Mouse (Mus musculus): ENCODE data around the gene Wnt3a. TPM values are rescaled to one million over a fixed set of nuclear protein-coding genes. Genes with fewer than 3 reads are reported as not detected.

Gene Wnt3a
- polyA plus RNA-seq, 1 experiment, result not detected

DNA sequence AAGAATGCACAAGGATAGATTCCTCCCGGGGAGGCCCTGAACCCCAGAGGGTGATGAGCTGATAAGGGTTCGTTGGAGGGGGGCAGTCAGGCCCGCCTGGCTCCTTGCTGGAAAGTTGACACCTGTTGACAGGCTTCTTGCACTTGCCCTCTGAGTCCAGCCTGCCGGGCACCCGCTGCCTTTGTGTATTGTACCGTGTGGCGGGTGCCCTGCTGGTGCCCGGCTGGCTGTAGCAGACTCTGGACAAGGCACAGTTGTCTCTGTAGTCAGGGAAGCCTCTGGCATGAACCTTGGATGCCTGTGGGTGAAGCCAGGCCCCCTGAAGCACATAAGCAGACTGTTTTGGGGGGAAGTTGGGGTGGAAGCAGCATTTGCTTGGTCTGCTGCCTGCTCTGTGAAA, 21.9 kb upstream of the Wnt3a start:
- TF ChIP-seq CTCF (IDR thresholded peaks at IDR 0.05; ENCODE audit: control insufficient read depth, insufficient read depth, low read length), result no peak
- TF ChIP-seq POLR2A (IDR thresholded peaks at IDR 0.05; ENCODE audit: borderline replicate concordance, control insufficient read depth, low read depth, low read length), result no peak
- WGBS, result 63% methylated on average over 8 of the region's 8 CpGs
- Histone ChIP-seq H3K27ac (ENCODE audit: control insufficient read depth, insufficient read depth, low read depth, low read length, poor library complexity) (no peak overlapping the region), H3K4me1 (ENCODE audit: control insufficient read depth, insufficient read depth, low read length) (no peaks in the 10 kb centered on the region), H3K4me3 (replicated peaks; ENCODE audit: control insufficient read depth, low read depth, low read length) (no peak overlapping the region)

DNA sequence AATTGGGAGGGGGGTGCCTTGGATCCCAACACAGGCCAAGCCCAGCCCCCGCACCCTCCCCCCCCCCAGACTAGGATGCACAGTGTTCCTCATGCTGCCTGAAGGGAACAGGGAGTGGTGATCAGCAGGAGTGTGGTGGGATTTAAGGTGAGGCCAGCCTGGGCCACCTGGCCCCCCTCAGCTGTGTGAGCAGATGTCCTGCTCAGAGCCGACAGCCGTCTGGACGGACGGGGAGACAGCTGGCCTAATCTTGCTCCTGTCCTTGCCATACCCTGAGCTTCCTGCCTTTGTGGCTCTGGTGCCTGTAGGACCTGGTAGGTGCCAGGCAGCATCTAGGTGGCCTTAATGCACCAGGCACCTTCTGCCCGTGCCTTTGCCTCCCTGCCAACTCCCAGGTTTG, 21.5 kb upstream of the Wnt3a start:
- TF ChIP-seq POLR2A (IDR thresholded peaks at IDR 0.05; ENCODE audit: borderline replicate concordance, control insufficient read depth, low read depth, low read length) (no peak), CTCF (IDR thresholded peaks at IDR 0.05; ENCODE audit: control insufficient read depth, insufficient read depth, low read length) (no peak)
- 68% methylated on average over 6 of the region's 6 CpGs for WGBS
- H3K27ac ChIP-seq (ENCODE audit: control insufficient read depth, insufficient read depth, low read depth, low read length, poor library complexity), result no peak overlapping the region

DNA sequence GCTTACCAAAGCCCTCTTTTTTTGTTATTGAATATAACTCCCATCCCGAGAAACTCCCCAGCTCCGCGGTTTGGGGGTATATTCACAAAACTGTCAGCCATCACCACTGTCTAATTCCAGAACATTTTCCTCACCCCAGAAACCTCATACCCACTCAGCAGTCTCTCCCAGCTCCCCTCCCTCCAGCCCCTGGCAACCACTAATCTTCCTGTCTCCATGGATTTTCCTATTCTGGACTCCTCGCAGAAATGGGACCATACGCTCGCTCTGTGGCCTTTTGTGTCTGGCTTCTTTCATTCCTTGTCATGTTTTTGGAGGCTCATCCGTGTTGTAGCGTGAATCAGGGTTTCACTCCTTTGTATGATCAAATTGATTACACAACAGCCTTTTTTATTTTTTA, 19.4 kb upstream of the Wnt3a start:
- Histone ChIP-seq H3K4me1 (ENCODE audit: control insufficient read depth, insufficient read depth, low read length) (no peaks in the 10 kb centered on the region), H3K4me3 (replicated peaks; ENCODE audit: control insufficient read depth, low read depth, low read length) (no peak overlapping the region), H3K27ac (ENCODE audit: control insufficient read depth, insufficient read depth, low read depth, low read length, poor library complexity) (no peak overlapping the region)
- no peak for TF ChIP-seq POLR2A (IDR thresholded peaks at IDR 0.05; ENCODE audit: borderline replicate concordance, control insufficient read depth, low read depth, low read length)
- 81% methylated on average over 8 of the region's 8 CpGs for WGBS

More for the DNA sequence above, 21.5 kb upstream of the Wnt3a start:
- Histone ChIP-seq H3K4me1 (ENCODE audit: control insufficient read depth, insufficient read depth, low read length) (no peaks in the 10 kb centered on the region), H3K4me3 (replicated peaks; ENCODE audit: control insufficient read depth, low read depth, low read length) (no peak overlapping the region)

DNA sequence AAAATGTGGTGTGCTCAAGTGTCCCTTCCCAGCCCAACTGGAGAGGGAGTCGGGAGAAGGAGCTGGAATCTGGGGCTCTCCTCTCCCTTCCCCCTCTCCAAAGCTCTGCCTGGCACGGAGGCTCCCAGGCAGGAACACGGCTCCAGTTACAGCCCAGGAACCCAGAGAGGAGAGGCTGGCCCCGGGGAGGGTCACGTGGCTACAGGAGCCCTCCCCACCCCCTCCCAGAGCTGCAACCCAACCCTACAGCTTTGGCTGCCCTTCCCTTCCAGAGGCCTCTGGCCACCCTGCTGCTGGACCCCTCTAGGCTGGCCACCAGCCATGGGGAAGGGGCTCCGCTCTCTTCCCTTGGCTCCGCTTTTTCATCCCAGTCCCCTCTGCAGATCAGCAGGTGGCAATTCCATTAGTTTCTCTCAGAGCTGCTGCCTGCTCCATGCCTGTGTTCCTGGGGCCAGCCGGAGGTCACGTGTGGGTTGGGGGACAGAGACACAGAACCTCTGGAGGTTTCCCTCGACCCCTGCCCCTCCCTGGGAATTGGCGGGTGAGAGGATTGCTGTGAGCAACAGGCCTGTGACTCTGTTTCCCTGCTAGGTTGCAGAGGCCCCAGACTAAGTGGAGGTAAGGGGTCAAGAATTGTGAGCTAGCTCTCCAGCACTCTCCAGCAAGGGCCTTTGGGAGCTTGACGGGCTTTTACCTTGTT, 18.7 kb upstream of the Wnt3a start:
- Histone ChIP-seq H3K4me1 (ENCODE audit: control insufficient read depth, insufficient read depth, low read length) (no peaks in the 10 kb centered on the region), H3K4me3 (replicated peaks; ENCODE audit: control insufficient read depth, low read depth, low read length) (no peak overlapping the region), H3K27ac (ENCODE audit: control insufficient read depth, insufficient read depth, low read depth, low read length, poor library complexity) (no peak overlapping the region)
- TF ChIP-seq CTCF (IDR thresholded peaks at IDR 0.05; ENCODE audit: control insufficient read depth, insufficient read depth, low read length) (no peak), POLR2A (IDR thresholded peaks at IDR 0.05; ENCODE audit: borderline replicate concordance, control insufficient read depth, low read depth, low read length) (no peak)
- 71% methylated on average over 12 of the region's 12 CpGs for WGBS

DNA sequence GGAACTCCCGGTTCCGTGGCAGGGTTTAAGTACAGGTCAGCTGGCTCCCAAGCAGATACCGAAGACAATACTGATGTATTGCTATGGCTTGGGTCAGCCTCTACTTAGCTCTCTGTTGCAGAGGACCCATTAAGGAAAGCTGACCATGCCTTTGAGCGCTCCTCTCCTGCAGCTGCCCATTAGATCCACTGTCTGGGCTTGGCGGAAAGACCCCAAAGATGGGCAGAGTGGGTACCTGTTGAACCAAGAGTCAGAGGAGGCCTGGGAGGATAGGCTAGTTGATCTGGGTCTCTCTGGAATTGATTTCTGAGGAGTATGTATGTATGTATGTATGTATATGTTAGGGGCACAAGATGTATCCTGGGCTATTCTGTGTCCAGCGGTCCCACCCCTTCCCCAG, 18.1 kb upstream of the Wnt3a start:
- no peaks in the 10 kb centered on the region for H3K4me1 ChIP-seq (ENCODE audit: control insufficient read depth, insufficient read depth, low read length)
- TF ChIP-seq POLR2A (IDR thresholded peaks at IDR 0.05; ENCODE audit: borderline replicate concordance, control insufficient read depth, low read depth, low read length), result no peak
- no peak for TF ChIP-seq CTCF (IDR thresholded peaks at IDR 0.05; ENCODE audit: control insufficient read depth, insufficient read depth, low read length)
- no peak overlapping the region for H3K27ac ChIP-seq (ENCODE audit: control insufficient read depth, insufficient read depth, low read depth, low read length, poor library complexity)
- no peak overlapping the region for H3K4me3 ChIP-seq (replicated peaks; ENCODE audit: control insufficient read depth, low read depth, low read length)
- WGBS, result 81% methylated on average over 6 of the region's 6 CpGs

DNA sequence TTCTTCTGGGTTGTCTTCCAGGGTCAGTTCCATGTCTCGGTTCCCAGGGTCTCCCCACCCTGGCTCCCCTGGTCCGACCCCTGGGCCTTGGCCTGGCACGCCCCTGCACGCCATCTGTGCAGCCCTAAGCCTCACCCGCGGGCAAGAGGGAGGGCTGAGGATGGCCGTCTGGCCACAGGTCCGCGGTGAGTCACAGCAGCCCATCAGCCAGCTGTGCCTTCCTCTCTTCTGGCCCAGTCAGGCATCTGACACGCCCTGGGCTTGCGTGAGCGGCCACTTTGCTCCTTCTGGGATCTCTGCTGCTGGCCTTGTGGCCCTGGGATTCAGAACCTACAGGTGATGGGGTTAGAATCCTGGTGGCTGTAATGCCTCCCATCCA, 17.6 kb upstream of the Wnt3a start:
- H3K27ac ChIP-seq (ENCODE audit: control insufficient read depth, insufficient read depth, low read depth, low read length, poor library complexity), result no peak overlapping the region
- H3K4me1 ChIP-seq (ENCODE audit: control insufficient read depth, insufficient read depth, low read length), result no peaks in the 10 kb centered on the region
- TF ChIP-seq POLR2A (IDR thresholded peaks at IDR 0.05; ENCODE audit: borderline replicate concordance, control insufficient read depth, low read depth, low read length), result no peak; the same call in 1 of the 2 replicates
- no peak for TF ChIP-seq CTCF (IDR thresholded peaks at IDR 0.05; ENCODE audit: control insufficient read depth, insufficient read depth, low read length)
- WGBS, result 28% methylated on average over 12 of the region's 12 CpGs
- no peak overlapping the region for H3K4me3 ChIP-seq (replicated peaks; ENCODE audit: control insufficient read depth, low read depth, low read length)

DNA sequence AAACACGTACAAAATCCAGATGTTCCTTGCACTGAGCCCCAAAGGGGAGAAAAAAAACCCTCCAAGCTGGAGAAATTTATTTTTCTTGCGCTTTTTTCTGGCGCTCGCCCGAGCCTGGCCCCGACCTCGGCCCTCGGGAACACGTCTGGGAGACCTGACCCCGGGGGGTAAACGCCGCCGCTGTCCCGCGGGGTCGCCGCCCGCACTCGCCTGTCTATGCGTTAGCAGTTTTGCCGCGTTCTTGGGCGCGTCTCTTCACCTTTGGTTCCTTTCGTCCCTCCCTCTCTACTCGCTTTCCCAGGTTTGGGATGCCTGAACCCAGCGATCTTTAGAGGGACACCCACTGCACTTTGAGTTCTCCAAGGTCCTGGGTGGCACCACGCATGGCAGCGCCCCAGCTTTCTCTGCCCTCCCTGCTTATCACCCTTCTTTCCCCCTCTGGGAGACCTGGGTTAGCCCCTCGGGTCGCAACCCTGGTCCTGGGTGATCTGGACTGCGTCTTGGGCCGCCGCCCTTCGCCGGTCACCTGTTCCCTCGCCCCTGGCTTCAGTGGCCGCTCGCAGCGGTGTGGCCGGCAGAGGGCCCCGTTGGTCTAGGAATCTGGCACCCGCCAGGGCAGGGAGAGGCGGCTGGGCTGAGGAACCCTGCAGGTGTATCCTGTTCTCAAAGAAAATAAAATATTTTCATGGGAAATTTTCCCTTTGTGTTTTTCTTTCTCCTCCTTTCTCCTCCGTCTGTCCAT, 17.0 kb upstream of the Wnt3a start:
- TF ChIP-seq POLR2A (IDR thresholded peaks at IDR 0.05; ENCODE audit: borderline replicate concordance, control insufficient read depth, low read depth, low read length) (no peak), CTCF (IDR thresholded peaks at IDR 0.05; ENCODE audit: control insufficient read depth, insufficient read depth, low read length) (peak; percentile 44; the same call in 1 of the 2 replicates)
- no peaks in the 10 kb centered on the region for H3K4me1 ChIP-seq (ENCODE audit: control insufficient read depth, insufficient read depth, low read length)
- H3K27ac ChIP-seq (ENCODE audit: control insufficient read depth, insufficient read depth, low read depth, low read length, poor library complexity), result no peak overlapping the region
- 4% methylated on average over 45 of the region's 45 CpGs for WGBS
- no peak overlapping the region for H3K4me3 ChIP-seq (replicated peaks; ENCODE audit: control insufficient read depth, low read depth, low read length)

DNA sequence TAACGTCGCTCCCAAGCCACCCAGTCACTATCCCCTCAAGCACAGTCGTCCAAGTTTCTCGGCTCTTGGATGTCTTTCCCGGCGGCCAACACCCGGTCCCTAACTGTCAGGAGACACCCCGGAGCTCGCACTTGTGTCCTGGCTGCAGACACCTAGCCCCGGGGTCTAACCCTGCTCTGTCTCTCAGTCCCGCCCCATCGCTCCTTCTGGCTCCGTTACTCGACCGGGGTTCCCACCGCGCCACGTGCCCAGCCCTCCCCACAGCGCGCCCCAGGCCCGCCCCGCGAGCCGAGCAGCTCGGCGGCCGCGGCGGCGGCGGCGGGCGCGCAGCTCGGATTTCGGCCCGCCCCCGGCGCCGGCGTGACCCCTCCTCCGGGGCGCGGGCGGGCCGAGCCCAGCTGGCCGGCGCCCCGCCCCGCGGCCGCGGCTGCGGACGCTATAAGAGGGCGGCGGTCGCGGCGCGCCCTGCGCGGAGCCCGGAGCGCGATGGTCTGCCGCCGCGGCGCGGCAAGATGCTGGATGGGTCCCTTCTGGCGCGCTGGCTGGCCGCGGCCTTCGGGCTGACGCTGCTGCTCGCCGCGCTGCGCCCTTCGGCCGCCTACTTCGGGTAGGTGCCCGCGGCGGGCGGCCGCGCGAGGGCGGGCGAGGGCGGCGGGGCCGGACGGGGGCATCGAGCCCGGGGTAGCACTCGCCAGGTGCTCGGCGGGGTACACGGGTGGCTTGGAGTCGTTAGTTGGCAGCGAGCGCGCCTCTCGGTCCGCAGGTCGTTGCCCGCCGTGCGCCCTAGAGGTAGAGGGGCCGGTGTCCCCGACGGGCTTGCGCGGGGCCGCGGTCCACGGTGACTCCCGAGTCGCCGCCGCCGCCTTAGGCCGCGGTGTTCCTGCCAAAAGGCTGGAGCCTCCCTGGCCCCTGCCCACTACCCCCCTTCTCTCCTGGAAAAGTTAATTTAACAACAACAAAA, 16.2 kb upstream of the Wnt3a start, which contains the start of gene Wnt9a:
Wnt9a (plus strand) TSS at position 468 of the 961 bp plus-strand sequence.
- Histone ChIP-seq H3K27ac (ENCODE audit: control insufficient read depth, insufficient read depth, low read depth, low read length, poor library complexity) (no peak within 1 kb of the TSS), H3K4me1 (ENCODE audit: control insufficient read depth, insufficient read depth, low read length) (no peaks in the 10 kb centered on the region), H3K4me3 (replicated peaks; ENCODE audit: control insufficient read depth, low read depth, low read length) (no peak within 1 kb of the TSS)
- TF ChIP-seq CTCF (IDR thresholded peaks at IDR 0.05; ENCODE audit: control insufficient read depth, insufficient read depth, low read length) (no peak), POLR2A (IDR thresholded peaks at IDR 0.05; ENCODE audit: borderline replicate concordance, control insufficient read depth, low read depth, low read length) (no peak)
- WGBS, result 6% methylated on average over 121 of the region's 128 CpGs

Data from bone marrow, adult 2 months (tissue).